Mouse (Mus musculus) spleen, adult 2 months (tissue): ENCODE results near the gene Sbno2. TPM values are rescaled to one million over a fixed set of nuclear protein-coding genes. Genes with fewer than 3 reads are reported as not detected.

ENCODE experiments used
- DNase-seq, 2 experiments: peaks; one replicate each; pipeline versions ENCODE4 v3.0.0 to v3.0.0-alpha.2; 2012 to 2021; ENCODE audit warnings: low spot score in 2 of 2, low read depth in 1 of 2
- H3K27ac ChIP-seq: fragments of 200-500 bp; 2 replicates; pipeline ENCODE4 v1.5.1; 2012; ENCODE audit warnings: low read length, inconsistent platforms; ENCODE audit not compliant: insufficient read depth
- H3K27me3 ChIP-seq: fragments of 200-500 bp; 2 replicates; pipeline ENCODE4 v1.6.1; 2012; ENCODE audit warnings: mild to moderate bottlenecking, moderate library complexity, low read length, inconsistent platforms; ENCODE audit not compliant: control insufficient read depth, insufficient read depth
- H3K36me3 ChIP-seq: fragments of 200-500 bp; 2 replicates; pipeline ENCODE4 v1.6.1; 2012; ENCODE audit warnings: mild to moderate bottlenecking, low read length, inconsistent platforms; ENCODE audit not compliant: control insufficient read depth, insufficient read depth
- H3K4me1 ChIP-seq: fragments of 200-500 bp; 2 replicates; pipeline ENCODE4 v1.6.1; 2011; ENCODE audit warnings: inconsistent platforms; ENCODE audit not compliant: control insufficient read depth, insufficient read depth, insufficient read length
- H3K4me3 ChIP-seq: fragments of 200-500 bp; 2 replicates; pipeline ENCODE4 v1.5.1; 2011; ENCODE audit warnings: mild to moderate bottlenecking, inconsistent platforms; ENCODE audit not compliant: insufficient read depth, insufficient read length; ENCODE audit errors: extremely low read depth
- CTCF ChIP-seq: fragments of 200-500 bp; IDR thresholded peaks from 2 replicates; pipeline ENCODE4 v1.5.1; 2011; ENCODE audit warnings: mild to moderate bottlenecking, inconsistent platforms; ENCODE audit not compliant: insufficient read depth, insufficient read length, insufficient replicate concordance; ENCODE audit errors: extremely low read depth
- POLR2A ChIP-seq: fragments of 200-500 bp; IDR thresholded peaks from 2 replicates; pipeline ENCODE4 v1.6.1; 2011; ENCODE audit warnings: low read depth, low read length, inconsistent platforms
- WGBS: fragments of 180-500 bp; shearing (Covaris S2); methylation state at CpG from one replicate; pipeline ENCODE4 v1.1.7; 2018; 5-methylcytosine and 5-hydroxymethylcytosine counted together
- polyA plus RNA-seq: library from polyadenylated mRNA; depleted of rRNA; stranded (reverse); fragments of >200 nt; gene quantifications from 2 replicates; pipeline ENCODE4 v1.2.3, GENCODE M21; 2012

Sbno2 gene
- polyA plus RNA-seq, 1 experiment: 95.0 TPM

- H3K4me1 ChIP-seq: peaks cover 7% of the 10 kb centered on the region; the same call in 1 of the 2 replicates
- no peak for DNase-seq
- WGBS: 96% methylated on average over 6 of the region's 6 CpGs
- no peaks in the 10 kb centered on the region for H3K27me3 ChIP-seq
- no peak for TF ChIP-seq CTCF
- TF ChIP-seq POLR2A: no peak
- peaks cover 2% of the 10 kb centered on the region; the same call in 1 of the 2 replicates for H3K36me3 ChIP-seq
- H3K27ac ChIP-seq: no peak overlapping the region
- no peak overlapping the region for H3K4me3 ChIP-seq
Measured at GRCm38 (mm10) chr10:80094085-80094484, 11.3 kb downstream of the Sbno2 start.

- Histone ChIP-seq H3K4me1 (peaks cover 7% of the 10 kb centered on the region; the same call in 1 of the 2 replicates), H3K36me3 (peaks cover 2% of the 10 kb centered on the region; the same call in 1 of the 2 replicates), H3K27ac (no peak overlapping the region), H3K27me3 (no peaks in the 10 kb centered on the region), H3K4me3 (no peak overlapping the region)
- no peak for DNase-seq
- no peak for TF ChIP-seq CTCF
- TF ChIP-seq POLR2A: no peak
- WGBS: 88% methylated on average over 5 of the region's 5 CpGs
Measured at GRCm38 (mm10) chr10:80092690-80093089, 12.7 kb downstream of the Sbno2 start.

DNA sequence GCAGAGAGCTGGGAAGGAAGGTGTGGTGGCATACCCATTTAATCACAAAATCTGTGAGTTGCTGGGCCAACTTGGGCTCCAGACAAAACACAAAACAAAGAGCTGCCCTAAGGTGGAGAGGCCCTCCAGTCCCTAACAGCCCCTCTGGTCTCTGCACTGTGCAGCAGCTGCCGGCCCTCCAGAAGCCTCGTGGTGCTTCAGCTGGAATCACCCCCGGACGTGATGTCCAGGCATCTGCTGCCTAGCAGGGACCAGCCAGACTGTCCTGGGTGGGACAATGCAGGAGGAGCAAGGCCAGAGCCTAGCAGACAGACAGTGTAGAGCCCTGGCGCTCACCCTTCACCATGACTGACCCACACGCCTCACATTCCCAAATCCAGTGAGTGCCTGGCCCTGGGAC is 13.8 kb downstream of the Sbno2 start:
- Histone ChIP-seq H3K4me1 (peaks cover 18% of the 10 kb centered on the region; the same call in 1 of the 2 replicates), H3K27me3 (no peaks in the 10 kb centered on the region), H3K4me3 (no peak overlapping the region), H3K36me3 (peaks cover 2% of the 10 kb centered on the region; the same call in 1 of the 2 replicates), H3K27ac (no peak overlapping the region)
- 88% methylated on average over 6 of the region's 6 CpGs for WGBS
- no peak for DNase-seq
- no peak for TF ChIP-seq CTCF
- no peak for TF ChIP-seq POLR2A

DNA sequence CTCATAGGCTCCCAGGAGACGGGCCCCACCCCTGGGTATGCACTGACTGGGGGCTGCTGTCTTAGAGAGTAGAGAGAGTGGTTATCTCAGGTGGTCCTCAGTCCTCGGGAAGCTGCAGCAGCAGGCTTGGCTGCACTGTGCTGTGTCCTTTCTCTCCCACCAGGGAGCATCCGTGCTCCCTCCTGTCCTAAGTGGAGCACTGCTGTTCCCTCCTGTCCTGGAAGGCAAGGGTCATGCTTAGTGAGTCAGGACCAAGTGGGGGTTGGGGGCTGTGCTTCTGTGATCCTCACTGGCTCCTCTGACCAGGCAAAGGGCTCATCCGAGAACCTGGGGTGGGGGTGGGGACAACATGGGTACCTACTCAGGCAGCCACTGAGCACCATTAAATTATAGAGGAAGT is 16.2 kb downstream of the Sbno2 start:
- no peak overlapping the region for H3K4me3 ChIP-seq
- no peak for DNase-seq
- peaks cover 14% of the 10 kb centered on the region; the same call in 1 of the 2 replicates for H3K4me1 ChIP-seq
- WGBS: 91% methylated on average over 4 of the region's 4 CpGs
- TF ChIP-seq CTCF: no peak
- no peak for TF ChIP-seq POLR2A
- H3K36me3 ChIP-seq: peaks cover 15% of the 10 kb centered on the region
- H3K27me3 ChIP-seq: no peaks in the 10 kb centered on the region
- no peak overlapping the region for H3K27ac ChIP-seq

DNA sequence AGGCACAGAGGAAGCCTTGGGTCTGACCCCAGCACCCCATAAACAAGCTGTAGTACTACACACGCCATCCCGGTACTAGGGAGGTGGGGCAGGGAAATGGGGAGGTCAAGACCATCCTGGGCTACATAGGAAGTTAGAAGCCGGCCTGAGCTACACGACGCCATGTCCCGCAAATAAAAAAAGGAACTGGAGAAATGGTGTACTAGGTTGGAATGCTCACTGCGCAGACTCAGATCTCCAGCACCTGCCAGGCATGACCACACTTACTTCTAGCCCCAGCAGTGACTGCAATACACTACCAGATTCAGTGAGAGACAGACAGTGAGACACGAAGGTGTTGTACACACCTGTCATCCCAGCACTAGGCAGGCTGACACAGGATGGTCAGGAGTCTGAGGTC is 17.9 kb downstream of the Sbno2 start:
- TF ChIP-seq CTCF (no peak), POLR2A (no peak)
- 61% methylated on average over 8 of the region's 8 CpGs for WGBS
- DNase-seq: no peak
- H3K4me1 ChIP-seq: peaks cover 14% of the 10 kb centered on the region; the same call in 1 of the 2 replicates
- H3K27me3 ChIP-seq: no peaks in the 10 kb centered on the region
- H3K27ac ChIP-seq: peak overlapping the region; percentile 42; the same call in 1 of the 2 replicates
- no peak overlapping the region for H3K4me3 ChIP-seq
- H3K36me3 ChIP-seq: peaks cover 21% of the 10 kb centered on the region

- peaks cover 14% of the 10 kb centered on the region; the same call in 1 of the 2 replicates for H3K4me1 ChIP-seq
- WGBS: 57% methylated on average over 3 of the region's 3 CpGs
Measured at GRCm38 (mm10) chr10:80086847-80087246, 18.5 kb downstream of the Sbno2 start.

GRCm38 (mm10) chr10:80084817-80085487 is 20.4 kb downstream of the Sbno2 start:
- Histone ChIP-seq H3K27me3 (no peaks in the 10 kb centered on the region), H3K4me3 (no peak overlapping the region), H3K4me1 (peaks cover 14% of the 10 kb centered on the region; the same call in 1 of the 2 replicates), H3K36me3 (peaks cover 32% of the 10 kb centered on the region), H3K27ac (no peak overlapping the region)
- no peak for DNase-seq
- TF ChIP-seq POLR2A (no peak), CTCF (no peak)
- WGBS: 84% methylated on average over 9 of the region's 9 CpGs

More at GRCm38 (mm10) chr10:80086847-80087246, 18.5 kb downstream of the Sbno2 start:
- H3K27me3 ChIP-seq: no peaks in the 10 kb centered on the region
- peak overlapping the region; percentile 27 for H3K27ac ChIP-seq
- no peak overlapping the region for H3K4me3 ChIP-seq
- H3K36me3 ChIP-seq: peaks cover 26% of the 10 kb centered on the region
- DNase-seq: no peak
- no peak for TF ChIP-seq CTCF
- no peak for TF ChIP-seq POLR2A
